Mouse (Mus musculus) midbrain, embryonic 13.5 days (tissue): ENCODE data around the gene Mesd. TPM values are rescaled to one million over a fixed set of nuclear protein-coding genes. Genes with fewer than 3 reads are reported as not detected.

Experiments used
- ATAC-seq: fragments of 200-750 bp; cut with Nextera tagmentation; 2 replicates; pipeline ENCODE4 v1.8.0; 2017; ENCODE audit warnings: mild to moderate bottlenecking, moderate TSS enrichment, moderate library complexity
- H3K27ac ChIP-seq: fragments of 300-500 bp; sonication (generic); 2 replicates; pipeline ENCODE4 v1.5.1; 2015; ENCODE audit warnings: inconsistent platforms, mild to moderate bottlenecking, moderate library complexity
- H3K27me3 ChIP-seq: fragments of 300-500 bp; sonication (generic); 2 replicates; pipeline ENCODE4 v1.6.1; 2015; ENCODE audit warnings: mild to moderate bottlenecking, inconsistent platforms
- H3K36me3 ChIP-seq: fragments of 300-500 bp; sonication (generic); 2 replicates; pipeline ENCODE4 v1.6.1; 2015; ENCODE audit warnings: mild to moderate bottlenecking, inconsistent platforms
- H3K4me1 ChIP-seq: fragments of 300-500 bp; sonication (generic); replicated peaks from 2 replicates; pipeline ENCODE4 v1.6.1; 2015; ENCODE audit warnings: inconsistent platforms
- H3K4me2 ChIP-seq: fragments of 300-500 bp; sonication (generic); replicated peaks from 2 replicates; pipeline ENCODE4 v1.6.1; 2015; ENCODE audit warnings: moderate library complexity, mild to moderate bottlenecking, inconsistent platforms
- H3K4me3 ChIP-seq: fragments of 300-500 bp; sonication (generic); replicated peaks from 2 replicates; pipeline ENCODE4 v1.5.1; 2015; ENCODE audit warnings: mild to moderate bottlenecking, inconsistent platforms
- H3K9ac ChIP-seq: fragments of 300-500 bp; sonication (generic); replicated peaks from 2 replicates; pipeline ENCODE4 v1.6.1; 2015; ENCODE audit warnings: mild to moderate bottlenecking, inconsistent platforms
- H3K9me3 ChIP-seq: fragments of 300-500 bp; sonication (generic); 2 replicates; pipeline ENCODE4 v1.6.1; 2016; ENCODE audit warnings: mild to moderate bottlenecking, inconsistent platforms
- WGBS: fragments of 180-500 bp; shearing (Covaris S2); methylation state at CpG from one replicate; pipeline ENCODE4 v1.1.7; 2015; 5-methylcytosine and 5-hydroxymethylcytosine counted together
- polyA plus RNA-seq: library from polyadenylated mRNA; unstranded; fragments of >200 nt; fragmentation: Nextera tagmentation; extraction: Ambion mirVana; gene quantifications from 2 replicates; pipeline ENCODE4 v1.2.1, GENCODE M21; 2015

The Mesd gene
- polyA plus RNA-seq, 1 experiment from 2014 or later, result 68.6 TPM

DNA sequence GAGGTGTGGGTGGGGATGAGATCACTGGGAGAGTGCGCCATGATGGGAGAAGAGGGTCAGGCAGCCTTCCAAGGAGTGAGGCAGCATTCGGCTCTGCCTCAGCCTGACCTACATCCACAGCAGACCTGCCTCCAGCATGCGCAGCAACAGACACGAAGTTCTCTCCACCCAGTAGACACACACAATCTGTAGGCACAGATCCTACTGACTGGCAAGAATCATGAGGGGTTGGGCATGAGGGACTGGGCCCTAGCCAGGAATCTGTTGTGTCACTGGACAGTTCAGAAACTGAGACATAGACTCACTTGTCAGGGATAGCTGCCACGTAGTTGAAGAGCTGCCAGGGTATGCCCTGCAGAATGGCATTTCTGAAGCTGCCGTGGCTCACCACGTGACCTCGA lies 57.4 kb downstream of the Mesd start:
- no peak for ATAC-seq
- Histone ChIP-seq H3K36me3 (no peaks in the 10 kb centered on the region), H3K4me3 (no peak overlapping the region), H3K9ac (no peak overlapping the region), H3K27me3 (no peaks in the 10 kb centered on the region), H3K4me1 (no peaks in the 10 kb centered on the region), H3K27ac (no peak overlapping the region), H3K4me2 (no peak overlapping the region), H3K9me3 (no peaks in the 10 kb centered on the region)
- WGBS, result 94% methylated on average over 8 of the region's 8 CpGs

DNA sequence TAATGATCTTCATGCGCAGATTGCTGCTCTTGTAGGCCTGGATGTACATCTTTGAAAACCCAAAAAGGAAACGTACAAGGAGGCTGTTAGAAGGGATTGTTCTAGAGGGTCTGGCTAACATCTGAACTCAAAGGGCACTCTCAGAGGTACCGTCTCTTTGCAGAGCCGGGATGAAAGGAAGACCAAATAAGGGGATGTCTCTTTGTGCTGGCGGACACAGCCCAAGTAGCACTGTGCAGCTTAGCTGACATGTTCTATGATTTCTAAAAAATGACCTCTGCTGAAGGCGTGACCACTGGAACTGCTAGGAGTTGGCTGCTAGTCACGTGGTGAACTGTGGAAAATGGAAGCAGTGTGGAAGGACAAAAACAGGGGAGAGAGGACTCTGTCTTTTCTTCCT lies 64.5 kb downstream of the Mesd start:
- no peak for ATAC-seq
- WGBS, result 80% methylated on average over 7 of the region's 7 CpGs
- H3K4me3 ChIP-seq, result no peak overlapping the region

DNA sequence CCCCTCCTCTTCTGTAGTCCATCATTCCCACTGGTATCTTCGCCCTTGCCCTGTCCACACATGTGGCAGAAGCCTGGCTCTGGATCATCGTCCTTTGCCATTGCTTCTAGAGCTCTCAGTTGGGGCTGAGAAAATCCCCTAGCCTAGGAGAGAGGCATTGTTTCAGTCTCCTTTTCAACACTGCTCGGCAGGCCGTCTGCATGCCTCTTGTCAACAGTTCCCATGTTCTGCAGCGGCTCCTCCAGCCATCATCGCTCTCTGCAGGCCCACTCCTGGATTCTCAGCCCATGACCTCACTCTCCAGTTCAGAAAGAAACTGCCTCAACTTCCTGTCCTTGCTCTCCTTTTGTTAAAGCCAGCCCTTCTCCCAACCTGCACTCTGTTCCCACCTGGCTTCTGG lies 65.4 kb downstream of the Mesd start:
- no peak for ATAC-seq
- WGBS, result 53% methylated on average over 6 of the region's 6 CpGs
- H3K27ac ChIP-seq, result no peak overlapping the region
- no peak overlapping the region for H3K4me2 ChIP-seq
- no peak overlapping the region for H3K4me3 ChIP-seq
- no peaks in the 10 kb centered on the region for H3K27me3 ChIP-seq
- no peak overlapping the region for H3K9ac ChIP-seq
- H3K4me1 ChIP-seq, result no peaks in the 10 kb centered on the region
- no peaks in the 10 kb centered on the region for H3K9me3 ChIP-seq
- no peaks in the 10 kb centered on the region for H3K36me3 ChIP-seq

More for the DNA sequence above, 64.5 kb downstream of the Mesd start:
- Histone ChIP-seq H3K9ac (no peak overlapping the region), H3K4me1 (no peaks in the 10 kb centered on the region), H3K27me3 (no peaks in the 10 kb centered on the region), H3K4me2 (no peak overlapping the region), H3K36me3 (no peaks in the 10 kb centered on the region), H3K27ac (no peak overlapping the region), H3K9me3 (no peaks in the 10 kb centered on the region)

Other genes with a start within 250 kb of the Mesd start
- gene Il16, start 138.7 kb upstream of the Mesd start, polyA plus RNA-seq, result 0.74 and 0.88 TPM in 2 replicates
- 0.26 and 0.89 TPM in 2 replicates for gene Cfap161, start 89.6 kb upstream of the Mesd start, polyA plus RNA-seq
- gene Tlnrd1, start 161 bp upstream of the Mesd start, polyA plus RNA-seq, result 5.8 and 7.5 TPM in 2 replicates
- gene Cemip, start 202.0 kb downstream of the Mesd start, polyA plus RNA-seq, result 0.16 and 0.28 TPM in 2 replicates